Mouse (Mus musculus): ENCODE measurements around the gene Abcc10. TPM values are rescaled to one million over a fixed set of nuclear protein-coding genes. Genes with fewer than 3 reads are reported as not detected.

The Abcc10 gene
- polyA plus RNA-seq (2017; shearing (Covaris generic)) = 8.0 TPM

DNA sequence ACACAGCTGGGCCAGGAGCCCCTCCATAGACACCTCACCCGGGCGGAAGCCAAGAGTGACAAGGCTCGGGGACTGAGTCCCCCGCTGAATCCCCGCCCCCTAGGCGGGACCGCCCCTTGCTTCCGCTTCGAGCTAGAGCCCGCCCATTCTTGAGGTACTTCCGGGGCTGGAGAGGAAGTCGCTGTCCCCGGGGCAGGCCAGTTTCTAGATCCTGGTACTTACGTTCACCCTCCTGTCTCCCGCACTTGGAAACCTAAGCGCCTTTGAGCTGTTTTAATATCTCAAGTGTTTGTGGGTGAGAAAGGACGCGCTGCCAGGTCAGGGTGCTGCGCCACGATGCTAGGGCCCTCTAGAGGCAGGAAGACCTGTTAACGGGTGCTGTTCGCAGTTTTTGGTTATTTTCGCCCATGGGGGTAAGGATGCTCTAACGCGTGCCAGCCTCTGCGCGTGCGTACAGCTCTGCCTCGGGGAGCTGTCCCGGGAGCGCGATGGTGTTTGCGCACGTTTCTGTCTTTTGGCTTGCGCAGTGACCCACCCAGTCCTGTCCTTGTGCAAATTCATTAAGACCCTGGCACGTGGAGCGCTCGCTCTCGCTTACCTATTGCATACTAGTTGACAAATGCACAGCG, at the start of gene Abcc10:
Abcc10 (minus strand) TSS at position 447 of the 629 bp plus-strand sequence.

DNA sequence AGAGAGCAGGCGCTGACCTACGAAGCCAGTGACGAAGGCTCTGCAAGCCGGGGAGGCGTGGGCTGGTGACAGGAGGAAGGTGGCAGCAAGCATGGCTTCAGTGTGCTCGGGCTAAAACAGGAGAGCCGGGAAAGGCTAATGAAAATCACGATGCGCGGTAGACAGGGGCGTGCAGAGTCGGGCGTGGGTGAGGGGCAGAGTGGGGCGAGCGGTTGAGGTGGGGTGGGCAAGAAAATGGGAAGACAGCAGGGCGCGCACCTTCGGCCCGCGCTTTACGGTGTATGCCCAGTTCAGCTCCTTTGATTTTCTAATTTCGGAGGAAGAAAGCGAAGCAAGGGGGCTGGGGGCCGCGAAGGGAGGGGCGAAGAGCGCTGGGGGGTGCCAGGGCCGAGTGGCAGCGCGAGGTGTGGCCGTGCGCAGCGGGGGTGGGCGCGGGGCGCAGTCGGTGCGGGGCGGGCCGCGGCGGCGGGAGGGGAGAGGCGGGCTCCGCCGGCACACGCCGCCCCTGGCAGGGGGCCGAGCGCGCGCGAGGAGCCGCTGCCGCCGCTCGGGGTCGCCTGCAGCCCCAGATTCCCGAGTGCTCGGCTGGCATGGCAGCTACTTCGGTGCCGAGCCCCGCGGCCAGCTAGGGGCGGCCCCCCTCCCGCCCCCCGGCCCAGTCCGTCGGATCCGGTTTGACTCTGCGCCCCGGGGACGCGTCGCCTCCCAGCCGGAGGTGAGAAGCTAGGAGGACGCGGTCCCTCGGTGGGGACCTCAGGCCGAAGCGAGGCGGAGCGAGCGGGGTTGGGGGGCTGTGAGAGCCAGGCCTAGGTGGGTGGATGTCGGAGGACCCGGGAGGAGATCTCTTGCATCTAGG, 30.6 kb downstream of the Abcc10 start, which contains the start of gene Dlk2:
Dlk2 (plus strand) TSS at position 58 of the 856 bp plus-strand sequence.

DNA sequence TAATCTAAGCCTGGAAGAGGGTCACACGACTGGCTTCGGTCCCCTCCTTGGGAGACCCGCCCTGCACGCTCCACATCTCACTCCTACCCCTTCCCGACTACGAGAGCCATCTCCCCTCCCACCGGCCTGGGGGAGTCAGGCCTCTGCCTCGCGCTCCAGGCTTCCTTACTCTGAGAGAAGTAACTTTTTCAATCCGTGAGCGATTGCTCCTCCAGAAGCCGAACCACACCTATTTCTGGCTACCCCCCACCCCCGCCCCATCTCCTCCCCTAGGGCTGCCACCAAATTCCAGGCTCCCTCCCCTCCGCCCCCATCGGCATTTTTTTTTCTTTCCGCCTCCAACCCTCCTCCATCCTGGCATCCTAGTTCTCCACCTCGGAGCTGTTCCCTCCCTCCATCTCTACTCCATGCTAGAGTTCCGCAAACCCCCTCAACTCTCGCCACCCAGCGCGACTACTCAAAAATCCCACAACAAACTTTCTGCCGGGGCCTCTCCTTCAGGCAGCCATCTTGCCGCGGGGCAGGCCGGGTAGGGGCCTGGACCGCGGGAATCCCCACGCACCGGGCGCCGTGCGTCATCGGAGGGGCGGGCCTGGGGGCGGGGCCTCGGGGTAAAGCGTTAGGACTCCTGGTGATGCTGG, 45.5 kb downstream of the Abcc10 start, which contains the start of gene Tjap1:
Tjap1 (minus strand) TSS at position 544 of the 641 bp plus-strand sequence.

DNA sequence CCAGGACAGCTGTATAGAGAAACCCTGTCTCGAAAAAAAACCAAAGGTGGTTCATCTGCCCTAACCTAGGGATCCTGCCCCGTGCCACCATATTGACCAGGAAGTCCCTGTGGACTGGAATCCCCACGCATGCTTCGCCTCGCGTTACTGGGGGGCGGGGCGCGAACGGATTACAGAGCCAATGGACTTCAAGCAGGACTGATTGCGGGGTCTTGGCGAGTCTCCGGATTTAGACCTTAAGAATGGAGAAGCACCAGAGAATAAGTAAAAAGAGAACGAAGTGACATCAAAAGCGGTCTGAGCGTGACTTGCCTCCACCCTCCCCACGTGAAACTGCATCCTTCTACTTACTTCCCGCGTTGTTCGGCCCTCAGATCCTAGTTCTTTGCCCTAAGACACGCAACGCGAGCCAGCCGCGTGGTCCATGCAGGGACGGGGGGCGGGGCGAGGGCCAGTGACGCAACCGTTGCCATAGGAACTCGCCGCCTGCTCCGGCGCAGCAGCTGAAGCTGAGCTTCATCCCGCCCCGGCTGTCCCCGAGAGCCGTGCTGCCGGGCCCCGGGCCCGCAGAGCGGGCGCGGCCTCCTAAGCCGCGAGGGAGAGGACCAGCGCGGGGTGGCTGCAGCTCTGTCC, 74.6 kb downstream of the Abcc10 start, which contains the start of gene Lrrc73:
Lrrc73 (plus strand) TSS at position 80 of the 633 bp plus-strand sequence.

Other genes with a start within 250 kb of the Abcc10 start
- 100 TPM for gene Mrps18a, start 217.4 kb downstream of the Abcc10 start, polyA plus RNA-seq (2017; shearing (Covaris generic))
- gene Rsph9, start 184.1 kb downstream of the Abcc10 start, polyA plus RNA-seq (2017; shearing (Covaris generic)) = 1.9 TPM
- 62.9 TPM for gene Mad2l1bp, start 174.8 kb downstream of the Abcc10 start, polyA plus RNA-seq (2017; shearing (Covaris generic))
- 93.2 TPM for gene Gtpbp2, start 167.3 kb downstream of the Abcc10 start, polyA plus RNA-seq (2017; shearing (Covaris generic))
- gene Polh, start 125.7 kb downstream of the Abcc10 start, polyA plus RNA-seq (2017; shearing (Covaris generic)) = 7.9 TPM
- 52.0 TPM for gene Xpo5, start 125.6 kb downstream of the Abcc10 start, polyA plus RNA-seq (2017; shearing (Covaris generic))
- 72.9 TPM for gene Polr1c, start 80.3 kb downstream of the Abcc10 start, polyA plus RNA-seq (2017; shearing (Covaris generic))
- 188 TPM for gene Yipf3, start 80.3 kb downstream of the Abcc10 start, polyA plus RNA-seq (2017; shearing (Covaris generic))
- gene Lrrc73, start 74.8 kb downstream of the Abcc10 start, polyA plus RNA-seq (2017; shearing (Covaris generic)) = 0.13 TPM
- gene Tjap1, start 45.3 kb downstream of the Abcc10 start, polyA plus RNA-seq (2017; shearing (Covaris generic)) = 29.3 TPM
- gene Dlk2, start 30.9 kb downstream of the Abcc10 start, polyA plus RNA-seq (2017; shearing (Covaris generic)) = not detected
- 1.1 TPM for gene Zfp318, start 55.4 kb upstream of the Abcc10 start, polyA plus RNA-seq (2017; shearing (Covaris generic))
- gene Crip3, start 100.6 kb upstream of the Abcc10 start, polyA plus RNA-seq (2017; shearing (Covaris generic)) = not detected
- gene Slc22a7, start 110.1 kb upstream of the Abcc10 start, polyA plus RNA-seq (2017; shearing (Covaris generic)) = not detected
- 0.15 TPM for gene Ttbk1, start 159.3 kb upstream of the Abcc10 start, polyA plus RNA-seq (2017; shearing (Covaris generic))
- 8.3 TPM for gene Dnph1, start 168.4 kb upstream of the Abcc10 start, polyA plus RNA-seq (2017; shearing (Covaris generic))
- gene Cul9, start 218.0 kb upstream of the Abcc10 start, polyA plus RNA-seq (2017; shearing (Covaris generic)) = 9.2 TPM
- gene Srf, start 227.8 kb upstream of the Abcc10 start, polyA plus RNA-seq (2017; shearing (Covaris generic)) = 4.5 TPM

Measured in activated CD4-positive, CD25-positive, alpha-beta regulatory T cell, adult 9 weeks (primary cell).